Mouse (Mus musculus): ENCODE measurements around the gene Elovl2.
A peak's percentile ranks its signal among the peaks of the same experiment; 100 is the strongest.

Elovl2 gene

GRCm38 (mm10) chr13:41146271-41146670 is 73.9 kb downstream of the Elovl2 start:
- peak; percentile 5 to 7 for DNase-seq (ENCODE audit: low read depth in 1 of 2, low spot score in 2 of 2)

DNA sequence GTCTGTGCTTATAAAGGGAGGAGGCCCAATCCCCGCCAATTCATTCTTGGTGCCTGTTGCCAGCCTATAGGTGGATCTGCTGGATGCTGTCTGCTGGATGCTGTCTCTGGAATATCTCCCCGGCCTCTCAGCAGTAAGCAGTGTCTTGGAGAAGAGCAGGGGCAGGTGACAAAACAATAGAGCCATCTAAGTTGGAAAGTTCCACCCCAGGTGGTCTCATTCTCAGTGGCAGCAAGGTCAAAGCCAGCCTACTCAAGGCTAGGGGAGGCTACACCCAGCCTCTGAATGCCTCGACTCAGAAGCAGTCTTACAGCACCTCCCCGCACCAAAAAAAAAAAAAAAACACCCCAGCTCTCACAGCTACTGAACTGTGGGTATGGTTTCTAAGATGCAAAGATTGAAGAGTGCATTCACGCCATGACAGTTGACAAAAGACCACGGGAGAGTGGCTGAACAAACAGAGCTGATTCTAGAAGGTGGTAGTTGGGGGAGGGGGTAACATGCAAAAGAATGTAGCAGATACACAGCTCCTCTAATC is 74.7 kb downstream of the Elovl2 start:
- DNase-seq (ENCODE audit: low read depth in 1 of 2, low spot score in 2 of 2) = no peak

DNA sequence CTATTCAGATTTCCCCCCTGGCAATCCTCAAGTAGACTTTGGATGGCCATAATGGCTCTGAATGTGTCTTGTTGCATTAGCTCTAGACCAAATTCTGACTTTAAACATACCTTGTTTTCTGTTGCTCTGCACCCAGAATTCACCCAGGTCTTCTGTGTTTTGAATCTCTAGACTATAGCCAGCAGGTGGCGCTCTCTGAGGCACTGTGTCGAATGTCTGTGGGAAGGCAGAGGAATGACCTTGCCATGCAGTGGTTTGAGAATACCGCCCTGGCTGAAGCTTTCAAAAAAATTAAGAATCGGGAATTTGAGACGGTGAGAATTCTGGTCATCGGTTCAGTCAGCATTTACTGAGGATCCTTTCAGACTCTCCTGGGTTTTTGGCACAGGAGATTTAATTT is 85.3 kb downstream of the Elovl2 start:
- peak in 1 of 2 experiments; percentile 15 for DNase-seq (ENCODE audit: low read depth in 1 of 2, low spot score in 2 of 2)

Data from monocyte, adult 2 months (primary cell).